Mouse (Mus musculus) C2C12 (cell line): ENCODE measurements around the gene Samd11. TPM values are rescaled to one million over a fixed set of nuclear protein-coding genes. Genes with fewer than 3 reads are reported as not detected.

Experiments used
- H3K27me3 ChIP-seq: one replicate; pipeline ENCODE4 v1.6.1; 2011; ENCODE audit not compliant: control insufficient read depth, insufficient read depth, insufficient read length
- H3K36me3 ChIP-seq: one replicate; pipeline ENCODE4 v1.6.1; 2011; ENCODE audit not compliant: control insufficient read depth, insufficient read depth
- H3K4me3 ChIP-seq: one replicate; pipeline ENCODE4 v1.5.1; 2011; ENCODE audit warnings: mild to moderate bottlenecking, control low read depth; ENCODE audit not compliant: poor library complexity, insufficient read depth, severe bottlenecking
- H3K79me2 ChIP-seq: one replicate; pipeline ENCODE4 v1.6.1; 2011; ENCODE audit not compliant: control insufficient read depth, insufficient read depth
- H3K79me3 ChIP-seq: one replicate; pipeline ENCODE4 v1.6.1; 2011; ENCODE audit warnings: low read depth, control low read depth
- H3ac ChIP-seq: one replicate; pipeline ENCODE3; 2011; ENCODE audit warnings: low read depth; ENCODE audit not compliant: control insufficient read depth, insufficient read length
- CEBPB ChIP-seq: IDR thresholded peaks from one replicate; pipeline ENCODE4 v1.6.1; 2011; ENCODE audit warnings: low read depth, mild to moderate bottlenecking, control low read depth, moderate library complexity
- CTCF ChIP-seq: IDR thresholded peaks from one replicate; pipeline ENCODE4 v1.5.1; 2011; ENCODE audit not compliant: control insufficient read depth, insufficient read depth, insufficient read length
- FOSL1 ChIP-seq: IDR thresholded peaks from one replicate; pipeline ENCODE4 v1.8.0; 2011; ENCODE audit warnings: mild to moderate bottlenecking, low read length; ENCODE audit not compliant: poor library complexity, insufficient read depth, severe bottlenecking
- MAX ChIP-seq: IDR thresholded peaks from one replicate; pipeline ENCODE4 v1.6.1; 2011; ENCODE audit warnings: mild to moderate bottlenecking, control low read depth
- MYOD1 ChIP-seq: IDR thresholded peaks from one replicate; pipeline ENCODE4 v1.6.1; 2011; ENCODE audit warnings: low read depth; ENCODE audit not compliant: control insufficient read depth, insufficient read length
- MYOG ChIP-seq: IDR thresholded peaks from one replicate; pipeline ENCODE4 v1.6.1; 2011; ENCODE audit not compliant: control insufficient read depth, insufficient read length; ENCODE audit errors: extremely low read depth
- USF1 ChIP-seq: IDR thresholded peaks from one replicate; pipeline ENCODE4 v1.6.1; 2011; ENCODE audit warnings: low read depth, mild to moderate bottlenecking, control low read depth, moderate library complexity
- microRNA-seq: library from miRNA; unstranded; fragments of <30 nt; microRNA quantifications from one replicate; pipeline ENCODE4, GENCODE M21; 2019; ENCODE audit warnings: borderline microRNAs expressed
- polyA plus RNA-seq: library from polyadenylated mRNA; unstranded; fragments of >200 nt; fragmentation: generic; extraction: Trizol; gene quantifications from one replicate; pipeline ENCODE4 v1.2.1, GENCODE M21; 2012; ENCODE audit warnings: missing spikeins

Samd11 gene
- polyA plus RNA-seq, 1 experiment: 0.21 TPM

- Histone ChIP-seq H3K4me3 (peak overlapping the region; percentile 34), H3K36me3 (no peaks in the 10 kb centered on the region), H3K79me3 (no peaks in the 10 kb centered on the region), H3K79me2 (no peaks in the 10 kb centered on the region), H3ac (peak overlapping the region; percentile 44), H3K27me3 (no peaks in the 10 kb centered on the region)
- TF ChIP-seq MAX (peak; percentile 55), USF1 (no peak)
These were observed 57.6 kb downstream of the Samd11 start for GRCm38 (mm10) chr4:156197829-156198205.

GRCm38 (mm10) chr4:156197131-156197828, 58.2 kb downstream of the Samd11 start, which contains the start of gene Agrn:
Gene Agrn (minus strand): TSS chr4:156197488.
- Histone ChIP-seq H3K4me3 (peak within 1 kb of the TSS; percentile 40), H3K27me3 (no peaks in the 10 kb centered on the region), H3K79me3 (no peaks in the 10 kb centered on the region), H3K79me2 (no peaks in the 10 kb centered on the region), H3ac (peak within 1 kb of the TSS; percentile 84), H3K36me3 (no peaks in the 10 kb centered on the region)
- no peak for TF ChIP-seq MAX
- no peak for TF ChIP-seq CTCF
- TF ChIP-seq CEBPB: no peak
- TF ChIP-seq MYOD1: no peak
- TF ChIP-seq FOSL1: no peak
- TF ChIP-seq USF1: no peak
- no peak for TF ChIP-seq MYOG

Small RNA genes within 50 kb of the gene (microRNA-seq; reads per million reads assigned to microRNA genes)
- 3.9 reads per million, percentile 49 among the genes with 10 or more reads in this experiment for gene Mir7658

Other genes with a start within 250 kb of the Samd11 start
- gene Tnfrsf4, start 241.8 kb downstream of the Samd11 start, polyA plus RNA-seq: 0.54 TPM
- 0.30 TPM for gene Tnfrsf18, start 229.5 kb downstream of the Samd11 start, polyA plus RNA-seq
- gene Ttll10, start 196.2 kb downstream of the Samd11 start, polyA plus RNA-seq: not detected
- gene 9430015G10Rik, start 145.7 kb downstream of the Samd11 start, polyA plus RNA-seq: 19.2 TPM
- 0.40 TPM for gene Rnf223, start 125.1 kb downstream of the Samd11 start, polyA plus RNA-seq
- 16.7 TPM for gene Agrn, start 58.2 kb downstream of the Samd11 start, polyA plus RNA-seq
- gene Isg15, start 54.8 kb downstream of the Samd11 start, polyA plus RNA-seq: 1.0 TPM
- gene AW011738, start 52.4 kb downstream of the Samd11 start, polyA plus RNA-seq: 0.29 TPM
- gene Perm1, start 39.8 kb downstream of the Samd11 start, polyA plus RNA-seq: 0.02 TPM
- 7.5 TPM for gene Plekhn1, start 20.8 kb downstream of the Samd11 start, polyA plus RNA-seq
- 106 TPM for gene Noc2l, start 19.6 kb downstream of the Samd11 start, polyA plus RNA-seq
- not detected for gene Vmn2r-ps159, start 75.4 kb upstream of the Samd11 start, polyA plus RNA-seq